Mouse (Mus musculus) urinary bladder, adult 18-20 months (tissue): ENCODE results near the gene Lsamp.
"Not testable (repeated sequence)": the region's sequence is repeated elsewhere in the genome, so short reads cannot be mapped to it uniquely, and the experiment has no call there.

Experiments
- DNase-seq, 2 experiments: peaks; one replicate each; pipeline ENCODE4 v3.0.0; 2022; ENCODE audit warnings: low spot score in 2 of 2, mixed read lengths in 2 of 2

Lsamp gene

DNA sequence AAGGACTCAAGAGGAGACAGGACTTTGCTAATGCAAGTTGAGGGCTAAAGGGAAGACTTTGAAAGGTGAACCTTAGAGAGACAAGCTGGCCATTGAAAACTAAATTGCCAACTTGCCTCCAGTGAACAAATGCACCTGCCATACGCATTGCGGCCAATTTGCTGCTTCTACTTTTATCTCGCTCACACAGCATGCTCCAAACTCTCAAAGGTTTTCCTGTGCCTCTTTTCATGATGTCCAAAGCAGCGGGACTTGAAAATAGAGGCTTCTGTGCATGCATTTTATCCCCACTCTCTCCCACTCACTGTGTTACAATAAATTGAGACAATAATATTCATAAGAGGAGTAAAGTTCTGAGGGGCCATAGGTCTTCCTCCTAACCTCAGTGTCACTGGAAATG, 1945.4 kb downstream of the Lsamp start:
- DNase-seq = no peak

GRCm38 (mm10) chr16:41935701-41936100, 1951.5 kb downstream of the Lsamp start:
- DNase-seq = no peak

DNA sequence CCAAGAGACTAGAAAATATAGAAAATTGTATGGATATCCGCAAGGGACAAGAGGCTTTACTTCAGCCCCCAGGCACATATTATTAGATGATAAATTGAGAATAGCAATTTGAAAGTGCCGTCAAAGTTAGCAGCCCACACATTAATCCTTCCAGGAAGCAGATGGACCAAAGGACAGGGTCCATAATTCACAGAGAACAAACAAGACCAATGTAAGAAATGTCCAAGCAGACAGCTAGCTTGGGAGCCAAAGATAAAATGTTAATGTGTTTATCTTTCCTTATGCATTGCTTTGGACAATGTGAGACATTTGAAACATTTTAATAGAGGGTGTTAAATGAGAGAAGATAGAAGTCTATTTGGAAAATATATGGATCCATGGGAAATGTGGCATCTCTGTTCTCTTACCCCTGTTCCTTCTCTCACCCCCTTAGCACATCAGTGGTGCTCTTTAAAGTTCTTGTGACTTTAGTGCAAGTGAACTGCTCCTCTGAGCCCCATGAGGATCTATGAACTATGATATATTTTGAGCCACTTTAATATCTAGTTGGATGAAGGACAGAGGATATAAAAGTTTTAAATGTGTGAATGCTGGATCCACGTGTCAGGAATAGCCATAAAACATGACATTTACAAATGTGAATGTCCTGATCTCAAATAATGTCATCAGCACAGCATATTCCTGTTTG, 1952.9 kb downstream of the Lsamp start:
- no peak for DNase-seq

GRCm38 (mm10) chr16:41937596-41937990, 1953.4 kb downstream of the Lsamp start:
- DNase-seq = no peak

DNA sequence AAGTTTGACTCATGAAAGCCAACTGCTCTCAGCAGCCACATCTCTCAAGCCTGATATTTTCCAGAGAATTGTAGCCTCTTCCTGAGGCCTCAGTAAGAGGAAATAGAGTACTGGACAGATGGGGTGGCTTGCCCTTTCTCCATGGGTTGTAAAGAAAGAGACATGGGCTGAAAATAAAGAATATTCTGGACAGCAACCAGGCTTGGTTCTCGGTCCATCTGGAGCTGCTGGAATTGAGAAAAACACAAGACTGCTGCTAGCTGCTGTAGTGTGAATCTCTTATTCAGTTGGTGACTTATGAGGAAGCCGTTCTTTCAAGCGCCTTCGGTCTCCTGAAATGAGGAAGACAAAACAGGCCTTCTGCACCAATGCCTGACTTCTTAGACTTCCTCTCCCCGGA, 1954.1 kb downstream of the Lsamp start:
- no peak for DNase-seq

GRCm38 (mm10) chr16:41941591-41942315, 1957.6 kb downstream of the Lsamp start:
- no peak for DNase-seq

- no peak for DNase-seq
These were observed 1973.7 kb downstream of the Lsamp start for GRCm38 (mm10) chr16:41957811-41958210.

- no peak for DNase-seq
These were observed 1981.5 kb downstream of the Lsamp start for GRCm38 (mm10) chr16:41965636-41966035.

DNA sequence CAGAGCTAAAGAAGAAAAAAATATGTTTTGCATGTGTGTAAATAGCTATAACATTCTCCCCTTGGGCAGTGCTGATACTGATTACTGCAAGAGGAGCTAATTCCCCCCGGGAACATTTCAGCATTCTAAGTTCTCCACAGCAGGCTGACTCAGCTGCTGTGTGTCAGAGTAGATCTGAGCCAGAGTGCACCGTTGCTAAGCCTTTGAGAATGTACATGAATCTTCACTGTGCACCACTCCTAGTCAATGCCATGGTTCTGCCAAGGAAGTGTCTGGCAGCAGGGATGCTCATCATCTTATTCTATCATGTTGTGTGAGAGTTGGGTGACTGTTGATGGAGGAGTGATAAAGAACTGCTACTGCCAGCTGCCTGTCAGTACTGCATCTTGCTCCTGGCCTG, 1985.1 kb downstream of the Lsamp start:
- DNase-seq = no peak

DNA sequence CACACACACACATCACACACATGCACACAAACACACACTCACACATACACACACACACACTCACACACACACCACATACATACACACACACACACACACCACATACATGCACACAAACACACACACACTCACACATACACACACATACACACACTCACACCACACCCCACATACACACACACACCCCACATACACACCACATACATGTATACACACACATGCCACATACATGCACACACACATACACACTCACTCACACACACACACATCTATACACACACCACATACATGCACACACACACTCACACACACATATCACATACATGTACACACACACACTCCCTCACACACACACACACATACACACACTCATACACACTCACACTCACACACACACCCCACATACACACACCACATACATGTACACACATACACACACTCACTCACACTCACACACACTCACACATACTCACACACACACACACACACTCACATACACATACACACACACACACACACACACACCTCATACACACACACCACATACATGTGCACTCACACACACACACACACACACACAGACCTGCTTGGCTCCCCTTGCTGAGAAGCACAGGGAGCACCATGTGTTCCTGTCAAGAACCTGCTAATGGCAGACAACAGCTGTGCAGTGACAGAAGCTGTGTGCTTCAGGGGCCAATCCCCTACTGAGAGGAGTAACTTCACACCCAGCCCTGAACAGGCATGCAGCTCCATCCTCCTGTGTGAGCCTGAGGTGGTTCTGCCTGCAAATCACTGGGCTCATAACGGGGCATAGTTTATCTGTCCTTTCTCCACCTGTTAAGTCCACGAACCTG, 1990.9 kb downstream of the Lsamp start:
- no peak for DNase-seq

DNA sequence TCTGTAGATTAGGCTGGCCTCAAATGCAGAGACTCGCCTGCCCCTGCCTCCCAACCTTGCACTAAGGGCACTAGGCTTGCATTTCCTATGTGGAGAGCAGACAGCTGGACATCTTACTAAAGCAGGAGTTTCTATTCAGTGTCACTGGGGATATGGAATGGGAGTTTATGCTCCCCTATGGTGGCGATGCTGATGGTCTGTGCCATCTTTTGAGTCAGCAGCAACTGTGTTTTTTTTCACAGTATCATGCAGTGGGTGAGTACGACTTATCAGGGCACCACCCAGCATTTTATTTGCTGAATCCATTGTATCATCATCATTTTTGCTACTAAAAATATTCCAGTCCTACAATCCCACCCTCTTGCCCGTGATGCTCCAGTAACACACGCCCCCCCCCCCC, 1992.7 kb downstream of the Lsamp start:
- no peak for DNase-seq

DNA sequence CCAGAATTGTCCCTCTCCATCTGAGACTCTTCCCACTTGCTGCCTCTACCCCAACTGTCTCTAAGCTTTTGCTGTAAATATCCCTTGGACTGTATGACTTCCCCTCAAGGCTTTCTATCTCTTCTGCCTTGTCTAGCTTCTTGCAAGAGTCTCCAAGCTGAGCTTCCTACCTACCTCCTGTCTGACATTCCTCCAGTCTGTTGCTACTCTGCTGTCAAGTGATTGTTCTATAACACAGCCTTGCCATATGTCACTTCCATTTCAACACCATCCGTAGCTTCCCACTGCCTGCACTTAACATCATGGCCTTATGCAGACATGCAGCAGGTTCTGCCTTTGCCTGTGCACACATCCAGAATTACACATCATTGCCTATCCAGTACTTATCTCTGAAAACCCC, 2012.8 kb downstream of the Lsamp start:
- no peak for DNase-seq

DNA sequence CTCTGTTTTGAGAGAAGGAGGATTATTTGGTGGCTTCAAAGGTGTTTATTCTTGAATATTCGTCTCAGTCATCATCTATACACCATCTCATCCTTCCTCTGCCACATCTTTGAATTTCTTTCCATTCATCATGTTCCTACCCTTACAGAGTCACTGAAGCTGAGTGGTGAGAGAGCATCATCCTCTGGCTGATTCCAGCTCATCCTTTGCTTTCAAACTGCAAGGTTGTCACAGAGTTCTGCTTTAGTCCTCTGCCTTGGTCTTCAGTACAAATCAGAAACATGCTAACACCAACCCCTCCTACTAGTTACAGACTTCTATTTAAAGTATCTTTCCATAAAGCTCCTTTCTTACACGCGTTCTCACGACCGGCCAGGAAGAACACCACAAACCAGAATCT, 2018.8 kb downstream of the Lsamp start:
- no peak for DNase-seq

DNA sequence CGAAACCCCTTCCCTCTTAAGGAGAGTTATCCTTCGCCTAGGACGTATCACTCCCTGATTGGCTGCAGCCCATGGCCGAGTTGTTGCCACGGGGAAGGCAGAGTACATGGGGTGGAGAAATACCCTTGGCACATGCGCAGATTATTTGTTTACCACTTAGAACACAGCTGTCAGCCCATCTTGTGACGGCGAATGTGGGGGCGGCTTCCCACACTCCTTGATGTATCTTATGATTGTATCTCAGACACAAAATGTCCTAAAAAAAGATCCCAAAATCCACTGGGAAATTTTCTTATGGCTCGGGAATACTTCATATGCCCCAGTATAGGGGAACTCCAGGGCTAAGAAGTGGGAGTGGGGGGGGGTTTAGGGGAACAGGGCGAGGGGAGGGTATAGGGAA, 2019.3 kb downstream of the Lsamp start:
- not testable (repeated sequence) for DNase-seq

DNA sequence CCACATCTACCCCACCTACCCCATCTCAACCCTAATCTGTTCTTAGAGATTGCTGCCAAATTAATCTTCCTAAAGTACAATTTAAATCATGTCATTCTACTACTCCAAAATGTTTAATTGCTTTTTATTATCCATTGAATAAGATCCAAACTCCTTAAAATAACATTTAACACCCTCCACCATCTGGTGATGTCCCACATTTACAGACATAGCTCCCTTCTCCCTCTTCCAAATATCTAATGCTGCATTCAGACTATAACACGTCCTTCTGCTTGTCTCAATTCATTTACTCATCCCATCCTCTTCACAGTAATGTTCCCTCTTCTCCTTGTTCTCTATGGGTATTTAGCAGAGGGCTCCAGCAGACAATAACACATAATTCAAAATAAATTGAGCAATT, 2020.0 kb downstream of the Lsamp start:
- no peak for DNase-seq

GRCm38 (mm10) chr16:42014937-42015336, 2030.8 kb downstream of the Lsamp start:
- no peak for DNase-seq

DNA sequence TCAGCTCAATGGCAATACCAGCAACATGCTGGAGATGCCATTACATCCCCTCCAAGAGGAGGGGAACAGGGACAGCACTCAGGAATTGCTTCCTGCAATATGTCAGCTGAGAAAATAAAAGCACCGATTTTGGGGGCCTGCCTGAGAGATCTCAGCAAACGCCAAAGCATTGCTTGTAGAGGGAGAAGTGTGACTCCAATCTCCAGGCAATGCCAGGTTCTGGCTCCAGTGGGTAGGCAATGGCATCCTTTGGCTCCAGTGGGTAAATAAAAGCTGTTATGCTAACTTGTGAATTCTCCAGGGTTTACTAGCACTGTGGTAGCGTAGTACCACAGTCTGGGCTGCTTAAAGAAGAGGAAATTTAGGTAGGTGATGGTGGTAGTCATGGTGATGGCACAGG, 2031.3 kb downstream of the Lsamp start:
- no peak for DNase-seq

- DNase-seq = no peak
These were observed 2032.9 kb downstream of the Lsamp start for GRCm38 (mm10) chr16:42016791-42017643.

GRCm38 (mm10) chr16:42022566-42022965, 2038.4 kb downstream of the Lsamp start:
- no peak for DNase-seq

DNA sequence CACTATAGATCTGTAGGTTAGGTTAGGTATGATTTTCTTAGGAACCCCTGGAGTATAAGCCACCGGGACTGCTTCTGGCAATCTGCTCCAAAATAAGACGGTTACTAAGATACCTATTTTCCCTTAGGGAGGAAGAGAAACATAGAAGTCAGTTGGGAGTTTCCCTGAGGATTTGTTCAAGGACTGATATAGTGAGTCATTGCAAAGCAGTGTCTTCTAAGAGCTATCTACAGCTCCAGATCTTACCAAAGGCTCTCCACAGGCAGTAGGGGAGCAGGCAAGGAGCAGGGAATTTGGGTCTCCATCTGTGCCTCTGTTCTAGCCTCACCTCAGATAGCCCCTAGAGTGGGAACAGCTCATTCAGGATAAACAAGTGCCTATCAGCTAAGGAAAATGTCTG, 2047.9 kb downstream of the Lsamp start:
- DNase-seq = no peak

GRCm38 (mm10) chr16:42033449-42033848, 2049.3 kb downstream of the Lsamp start:
- no peak for DNase-seq

- DNase-seq = no peak
These were observed 2064.0 kb downstream of the Lsamp start for GRCm38 (mm10) chr16:42048138-42048537.
